Mouse (Mus musculus): Measurements from ENCODE around the gene Myo9a. TPM values are rescaled to one million over a fixed set of nuclear protein-coding genes. Genes with fewer than 3 reads are reported as not detected.
"Not testable (repeated sequence)": the region's sequence is repeated elsewhere in the genome, so short reads cannot be mapped to it uniquely, and the experiment has no call there.

Myo9a gene
- total and polyA plus RNA-seq, 2 experiments: 0.40 to 9.3 TPM

- WGBS: 94% methylated on average over 1 of the region's 1 CpGs
- H3K27me3 ChIP-seq (ENCODE audit: control insufficient read depth, insufficient read depth, low read length): no peaks in the 10 kb centered on the region
- no peaks in the 10 kb centered on the region for H3K79me2 ChIP-seq (ENCODE audit: control insufficient read depth, insufficient read depth, low read length)
- no peak overlapping the region for H3K4me3 ChIP-seq (ENCODE audit: insufficient read depth, low read depth, low read length)
- peaks cover 2% of the 10 kb centered on the region; the same call in 1 of the 2 replicates for H3K36me3 ChIP-seq (ENCODE audit: control insufficient read depth, insufficient read depth, low read length)
- DNase-seq (ENCODE audit: extremely low read depth, low read depth, low spot score): no peak
- no peak overlapping the region for H3K9ac ChIP-seq (ENCODE audit: low read depth, low read length)
- TF ChIP-seq POLR2A (IDR thresholded peaks at IDR 0.05; ENCODE audit: extremely low read depth, insufficient read depth, low read length): no peak
- H3K27ac ChIP-seq (replicated peaks; ENCODE audit: insufficient read depth, low read depth, low read length): no peak overlapping the region
- H3K4me1 ChIP-seq (ENCODE audit: control insufficient read depth, insufficient read depth, low read length): no peaks in the 10 kb centered on the region
Observed at GRCm38 (mm10) chr9:59903382-59903781, 152.7 kb downstream of the Myo9a start.

GRCm38 (mm10) chr9:59914761-59915160, 164.1 kb downstream of the Myo9a start:
- TF ChIP-seq CTCF (IDR thresholded peaks at IDR 0.05; ENCODE audit: low read depth, low read length): no peak
- H3K36me3 ChIP-seq (ENCODE audit: control insufficient read depth, insufficient read depth, low read length): no peaks in the 10 kb centered on the region
- 98% methylated on average over 1 of the region's 1 CpGs for WGBS

GRCm38 (mm10) chr9:59930248-59930647, 179.6 kb downstream of the Myo9a start:
- no peaks in the 10 kb centered on the region for H3K79me2 ChIP-seq (ENCODE audit: control insufficient read depth, insufficient read depth, low read length)
- no peak for DNase-seq (ENCODE audit: extremely low read depth, low read depth, low spot score)
- no peak for TF ChIP-seq POLR2A (IDR thresholded peaks at IDR 0.05; ENCODE audit: extremely low read depth, insufficient read depth, low read length)
- no peak for TF ChIP-seq CTCF (IDR thresholded peaks at IDR 0.05; ENCODE audit: low read depth, low read length)
- 86% methylated on average over 3 of the region's 3 CpGs for WGBS
- H3K4me1 ChIP-seq (ENCODE audit: control insufficient read depth, insufficient read depth, low read length): no peaks in the 10 kb centered on the region
- no peak overlapping the region for H3K4me3 ChIP-seq (ENCODE audit: insufficient read depth, low read depth, low read length)
- H3K27me3 ChIP-seq (ENCODE audit: control insufficient read depth, insufficient read depth, low read length): peaks cover 10% of the 10 kb centered on the region
- H3K36me3 ChIP-seq (ENCODE audit: control insufficient read depth, insufficient read depth, low read length): no peaks in the 10 kb centered on the region
- H3K9ac ChIP-seq (ENCODE audit: low read depth, low read length): no peak overlapping the region
- H3K27ac ChIP-seq (replicated peaks; ENCODE audit: insufficient read depth, low read depth, low read length): no peak overlapping the region

More at GRCm38 (mm10) chr9:59914761-59915160, 164.1 kb downstream of the Myo9a start:
- Histone ChIP-seq H3K4me3 (ENCODE audit: insufficient read depth, low read depth, low read length) (no peak overlapping the region), H3K4me1 (ENCODE audit: control insufficient read depth, insufficient read depth, low read length) (no peaks in the 10 kb centered on the region), H3K27ac (replicated peaks; ENCODE audit: insufficient read depth, low read depth, low read length) (no peak overlapping the region), H3K27me3 (ENCODE audit: control insufficient read depth, insufficient read depth, low read length) (no peaks in the 10 kb centered on the region), H3K79me2 (ENCODE audit: control insufficient read depth, insufficient read depth, low read length) (no peaks in the 10 kb centered on the region), H3K9ac (ENCODE audit: low read depth, low read length) (no peak overlapping the region)
- DNase-seq (ENCODE audit: extremely low read depth, low read depth, low spot score): no peak

- not testable (repeated sequence) for H3K27me3 ChIP-seq (ENCODE audit: control insufficient read depth, insufficient read depth, low read length); H3K4me3 ChIP-seq (ENCODE audit: insufficient read depth, low read depth, low read length); DNase-seq (ENCODE audit: extremely low read depth, low read depth, low spot score); H3K79me2 ChIP-seq (ENCODE audit: control insufficient read depth, insufficient read depth, low read length); H3K9ac ChIP-seq (ENCODE audit: low read depth, low read length); H3K36me3 ChIP-seq (ENCODE audit: control insufficient read depth, insufficient read depth, low read length); H3K4me1 ChIP-seq (ENCODE audit: control insufficient read depth, insufficient read depth, low read length); H3K27ac ChIP-seq (replicated peaks; ENCODE audit: insufficient read depth, low read depth, low read length)
- 74% methylated on average over 8 of the region's 8 CpGs for WGBS
Observed at GRCm38 (mm10) chr9:59935866-59936265, 185.2 kb downstream of the Myo9a start.

- Histone ChIP-seq H3K36me3 (ENCODE audit: control insufficient read depth, insufficient read depth, low read length) (no peaks in the 10 kb centered on the region), H3K79me2 (ENCODE audit: control insufficient read depth, insufficient read depth, low read length) (no peaks in the 10 kb centered on the region), H3K27me3 (ENCODE audit: control insufficient read depth, insufficient read depth, low read length) (peaks cover 15% of the 10 kb centered on the region), H3K9ac (ENCODE audit: low read depth, low read length) (no peak overlapping the region), H3K27ac (replicated peaks; ENCODE audit: insufficient read depth, low read depth, low read length) (no peak overlapping the region), H3K4me3 (ENCODE audit: insufficient read depth, low read depth, low read length) (no peak overlapping the region), H3K4me1 (ENCODE audit: control insufficient read depth, insufficient read depth, low read length) (peaks cover 2% of the 10 kb centered on the region; the same call in 1 of the 2 replicates)
- TF ChIP-seq CTCF (IDR thresholded peaks at IDR 0.05; ENCODE audit: low read depth, low read length) (no peak), POLR2A (IDR thresholded peaks at IDR 0.05; ENCODE audit: extremely low read depth, insufficient read depth, low read length) (no peak)
- 93% methylated on average over 8 of the region's 8 CpGs for WGBS
- DNase-seq (ENCODE audit: extremely low read depth, low read depth, low spot score): no peak
Observed at GRCm38 (mm10) chr9:59938529-59938928, 187.8 kb downstream of the Myo9a start.

GRCm38 (mm10) chr9:59939691-59940090, 189.0 kb downstream of the Myo9a start:
- no peak for DNase-seq (ENCODE audit: extremely low read depth, low read depth, low spot score)
- Histone ChIP-seq H3K9ac (ENCODE audit: low read depth, low read length) (no peak overlapping the region), H3K79me2 (ENCODE audit: control insufficient read depth, insufficient read depth, low read length) (no peaks in the 10 kb centered on the region), H3K27ac (replicated peaks; ENCODE audit: insufficient read depth, low read depth, low read length) (no peak overlapping the region), H3K4me1 (ENCODE audit: control insufficient read depth, insufficient read depth, low read length) (peaks cover 2% of the 10 kb centered on the region; the same call in 1 of the 2 replicates), H3K27me3 (ENCODE audit: control insufficient read depth, insufficient read depth, low read length) (peaks cover 15% of the 10 kb centered on the region), H3K4me3 (ENCODE audit: insufficient read depth, low read depth, low read length) (no peak overlapping the region), H3K36me3 (ENCODE audit: control insufficient read depth, insufficient read depth, low read length) (no peaks in the 10 kb centered on the region)
- TF ChIP-seq CTCF (IDR thresholded peaks at IDR 0.05; ENCODE audit: low read depth, low read length): no peak
- no peak for TF ChIP-seq POLR2A (IDR thresholded peaks at IDR 0.05; ENCODE audit: extremely low read depth, insufficient read depth, low read length)
- WGBS: 77% methylated on average over 2 of the region's 2 CpGs

Measured in liver, adult 2 months (tissue).